Mouse (Mus musculus): ENCODE results near the gene Zfp106. TPM values are rescaled to one million over a fixed set of nuclear protein-coding genes. Genes with fewer than 3 reads are reported as not detected.
"Not testable (repeated sequence)": the region's sequence is repeated elsewhere in the genome, so short reads cannot be mapped to it uniquely, and the experiment has no call there.

The Zfp106 gene
- polyA plus RNA-seq, 1 experiment from 2014 or later = 53.0 TPM

DNA sequence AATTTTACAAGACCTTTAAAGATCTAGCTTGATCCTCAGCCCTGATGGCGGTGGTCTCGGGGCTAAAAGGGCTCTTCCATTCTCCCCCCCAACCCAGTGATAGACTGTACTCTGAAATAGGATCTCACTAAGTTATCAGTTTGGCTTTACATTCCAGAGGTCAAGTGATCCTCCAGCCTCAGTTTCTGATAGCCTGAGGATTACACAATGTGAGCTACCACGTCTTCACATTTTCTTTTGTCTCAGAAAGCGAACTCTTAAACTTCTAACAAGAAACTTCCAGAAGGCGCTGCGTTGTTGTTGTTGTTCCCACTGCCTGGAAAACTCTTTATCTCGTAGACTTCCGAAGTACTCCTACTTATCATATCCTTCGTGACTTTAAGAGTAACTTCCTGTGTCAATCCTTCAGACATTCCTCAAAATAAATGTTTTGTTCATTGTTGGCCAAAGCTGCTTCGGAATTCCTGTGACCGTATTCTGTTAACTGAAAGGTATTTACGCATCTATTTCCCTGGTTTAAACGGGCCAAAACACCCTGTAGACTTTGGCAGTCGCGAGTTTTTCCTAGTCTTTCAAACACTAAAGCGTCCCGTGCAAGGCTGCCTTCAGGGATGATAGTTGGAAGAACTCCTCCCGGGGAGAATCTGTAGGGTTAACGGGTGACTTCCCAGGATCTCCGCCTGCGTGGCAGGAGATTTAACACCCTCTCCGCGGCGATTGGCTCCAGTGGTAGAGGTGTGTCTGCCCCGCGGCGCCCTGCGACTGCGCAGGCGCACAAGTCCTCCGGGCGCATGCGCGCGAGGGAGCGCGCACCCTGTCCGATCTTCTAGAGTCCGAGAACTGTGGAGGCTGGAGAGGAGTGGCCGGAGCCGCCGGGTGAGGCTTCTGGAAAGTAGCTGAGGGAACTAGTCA lies 3.5 kb upstream of the Zfp106 start, which contains the start of gene Snap23:
Gene Snap23, plus strand, starts transcription at position 786 of the 912 bp plus-strand sequence.
- peak within 1 kb of the TSS; percentile 68 to 74 for H3K4me3 ChIP-seq (ENCODE audit: control insufficient read depth in 1 of 2, insufficient read depth in 1 of 2, low read depth in 1 of 2, low read length in 2 of 2)
- H3K9me3 ChIP-seq (ENCODE audit: control insufficient read depth, low read length) = no peaks in the 10 kb centered on the region
- H3K27ac ChIP-seq (replicated peaks in 1 of 2; ENCODE audit: control insufficient read depth in 1 of 2, insufficient read depth in 1 of 2, low read depth in 2 of 2, low read length in 2 of 2) = peak within 1 kb of the TSS; percentile 89 to 97
- under 1% methylated on average over 42 of the region's 42 CpGs for WGBS
- peak within 1 kb of the TSS; percentile 64 for H3K4me2 ChIP-seq (ENCODE audit: low read length)
- peak within 1 kb of the TSS; percentile 80 for H3K9ac ChIP-seq (ENCODE audit: low read length)
- peaks cover 12% of the 10 kb centered on the region for H3K36me3 ChIP-seq (ENCODE audit: control insufficient read depth, insufficient read depth, low read length)
- peak; percentile 95 for ATAC-seq (ENCODE audit: insufficient number of reproducible peaks, insufficient read depth, low FRiP score, low read depth)
- H3K4me1 ChIP-seq (ENCODE audit: control insufficient read depth in 2 of 2, insufficient read depth in 2 of 2, low read length in 2 of 2) = peaks cover 0 to 13% of the 10 kb centered on the region in 2 experiments; a peak in 2 of 4 replicates
- no peaks in the 10 kb centered on the region for H3K27me3 ChIP-seq (ENCODE audit: control insufficient read depth, insufficient read depth, low read length)

- H3K4me3 ChIP-seq (ENCODE audit: control insufficient read depth in 1 of 2, insufficient read depth in 1 of 2, low read depth in 1 of 2, low read length in 2 of 2) = no peak overlapping the region
- no peak for ATAC-seq (ENCODE audit: insufficient number of reproducible peaks, insufficient read depth, low FRiP score, low read depth)
- 0 out of 2 replicates have a peak, but pooled peaks cover 6% of the 10 kb centered on the region for H3K36me3 ChIP-seq (ENCODE audit: control insufficient read depth, insufficient read depth, low read length)
- H3K4me2 ChIP-seq (ENCODE audit: low read length) = no peak overlapping the region
- H3K27me3 ChIP-seq (ENCODE audit: control insufficient read depth, insufficient read depth, low read length) = no peaks in the 10 kb centered on the region
- no peak overlapping the region for H3K9ac ChIP-seq (ENCODE audit: low read length)
- no peaks in the 10 kb centered on the region for H3K9me3 ChIP-seq (ENCODE audit: control insufficient read depth, low read length)
- H3K27ac ChIP-seq (replicated peaks in 1 of 2; ENCODE audit: control insufficient read depth in 1 of 2, insufficient read depth in 1 of 2, low read depth in 2 of 2, low read length in 2 of 2) = no peak overlapping the region
- H3K4me1 ChIP-seq (ENCODE audit: control insufficient read depth in 2 of 2, insufficient read depth in 2 of 2, low read length in 2 of 2) = peaks cover 0 to 13% of the 10 kb centered on the region in 2 experiments; a peak in 2 of 4 replicates
- 65% methylated on average over 2 of the region's 2 CpGs for WGBS
These were observed 1.7 kb upstream of the Zfp106 start for GRCm38 (mm10) chr2:120565363-120565762.

GRCm38 (mm10) chr2:120564548-120565188 lies 1.0 kb upstream of the Zfp106 start:
- not testable (repeated sequence) for H3K9me3 ChIP-seq (ENCODE audit: control insufficient read depth, low read length); H3K27ac ChIP-seq (replicated peaks in 1 of 2; ENCODE audit: control insufficient read depth in 1 of 2, insufficient read depth in 1 of 2, low read depth in 2 of 2, low read length in 2 of 2); H3K4me2 ChIP-seq (ENCODE audit: low read length); H3K4me3 ChIP-seq (ENCODE audit: control insufficient read depth in 1 of 2, insufficient read depth in 1 of 2, low read depth in 1 of 2, low read length in 2 of 2); ATAC-seq (ENCODE audit: insufficient number of reproducible peaks, insufficient read depth, low FRiP score, low read depth); H3K27me3 ChIP-seq (ENCODE audit: control insufficient read depth, insufficient read depth, low read length); H3K36me3 ChIP-seq (ENCODE audit: control insufficient read depth, insufficient read depth, low read length); H3K9ac ChIP-seq (ENCODE audit: low read length)
- 91% methylated on average over 4 of the region's 4 CpGs for WGBS
- H3K4me1 ChIP-seq (ENCODE audit: control insufficient read depth in 2 of 2, insufficient read depth in 2 of 2, low read length in 2 of 2) = peaks cover 0 to 13% of the 10 kb centered on the region in 2 experiments; a peak in 2 of 4 replicates

GRCm38 (mm10) chr2:120562859-120563234 lies 796 bp downstream of the Zfp106 start:
- Histone ChIP-seq H3K9ac (ENCODE audit: low read length) (peak overlapping the region; percentile 94), H3K9me3 (ENCODE audit: control insufficient read depth, low read length) (no peaks in the 10 kb centered on the region), H3K4me2 (ENCODE audit: low read length) (peak overlapping the region; percentile 62), H3K4me3 (ENCODE audit: control insufficient read depth in 1 of 2, insufficient read depth in 1 of 2, low read depth in 1 of 2, low read length in 2 of 2) (peak overlapping the region; percentile 70 to 83), H3K36me3 (ENCODE audit: control insufficient read depth, insufficient read depth, low read length) (0 out of 2 replicates have a peak, but pooled peaks cover 7% of the 10 kb centered on the region), H3K27ac (replicated peaks in 1 of 2; ENCODE audit: control insufficient read depth in 1 of 2, insufficient read depth in 1 of 2, low read depth in 2 of 2, low read length in 2 of 2) (peak overlapping the region; percentile 50 to 89), H3K27me3 (ENCODE audit: control insufficient read depth, insufficient read depth, low read length) (no peaks in the 10 kb centered on the region), H3K4me1 (ENCODE audit: control insufficient read depth in 2 of 2, insufficient read depth in 2 of 2, low read length in 2 of 2) (peaks cover 0 to 5% of the 10 kb centered on the region in 2 experiments; a peak in 1 of 4 replicates)
- no peak for ATAC-seq (ENCODE audit: insufficient number of reproducible peaks, insufficient read depth, low FRiP score, low read depth)
- WGBS = 14% methylated on average over 9 of the region's 9 CpGs

DNA sequence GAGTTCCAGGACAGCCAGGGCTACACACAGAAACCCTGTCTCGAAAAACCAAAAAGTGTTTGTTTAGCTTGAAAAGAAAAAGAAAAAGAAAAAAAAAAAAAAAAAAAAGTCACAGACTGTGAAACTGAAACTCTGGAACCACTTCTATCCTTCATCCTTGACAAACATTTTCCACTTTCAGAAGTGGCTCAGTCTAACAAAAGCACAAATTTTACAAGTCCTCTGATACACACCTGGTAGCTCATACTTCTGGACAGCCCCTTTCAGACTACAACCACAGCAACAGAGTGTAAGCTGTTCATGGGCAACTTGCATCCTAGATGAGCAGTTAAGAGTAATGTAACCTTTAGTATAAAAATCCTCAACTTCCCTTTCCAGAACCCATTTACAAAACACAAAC lies 2.1 kb downstream of the Zfp106 start:
- Histone ChIP-seq H3K4me2 (ENCODE audit: low read length) (no peak overlapping the region), H3K27me3 (ENCODE audit: control insufficient read depth, insufficient read depth, low read length) (no peaks in the 10 kb centered on the region), H3K9ac (ENCODE audit: low read length) (no peak overlapping the region), H3K9me3 (ENCODE audit: control insufficient read depth, low read length) (no peaks in the 10 kb centered on the region), H3K27ac (replicated peaks in 1 of 2; ENCODE audit: control insufficient read depth in 1 of 2, insufficient read depth in 1 of 2, low read depth in 2 of 2, low read length in 2 of 2) (no peak overlapping the region), H3K4me1 (ENCODE audit: control insufficient read depth in 2 of 2, insufficient read depth in 2 of 2, low read length in 2 of 2) (0 out of 4 replicates have a peak, but pooled peaks cover 0 to 5% of the 10 kb centered on the region in 2 experiments), H3K36me3 (ENCODE audit: control insufficient read depth, insufficient read depth, low read length) (0 out of 2 replicates have a peak, but pooled peaks cover 13% of the 10 kb centered on the region), H3K4me3 (ENCODE audit: control insufficient read depth in 1 of 2, insufficient read depth in 1 of 2, low read depth in 1 of 2, low read length in 2 of 2) (no peak overlapping the region)
- 100% methylated on average over 1 of the region's 1 CpGs for WGBS
- ATAC-seq (ENCODE audit: insufficient number of reproducible peaks, insufficient read depth, low FRiP score, low read depth) = no peak

GRCm38 (mm10) chr2:120558813-120559212 lies 4.8 kb downstream of the Zfp106 start:
- peaks cover 28% of the 10 kb centered on the region for H3K36me3 ChIP-seq (ENCODE audit: control insufficient read depth, insufficient read depth, low read length)
- H3K27me3 ChIP-seq (ENCODE audit: control insufficient read depth, insufficient read depth, low read length) = no peaks in the 10 kb centered on the region
- ATAC-seq (ENCODE audit: insufficient number of reproducible peaks, insufficient read depth, low FRiP score, low read depth) = no peak
- no peak overlapping the region for H3K27ac ChIP-seq (replicated peaks in 1 of 2; ENCODE audit: control insufficient read depth in 1 of 2, insufficient read depth in 1 of 2, low read depth in 2 of 2, low read length in 2 of 2)
- no peak overlapping the region for H3K4me3 ChIP-seq (ENCODE audit: control insufficient read depth in 1 of 2, insufficient read depth in 1 of 2, low read depth in 1 of 2, low read length in 2 of 2)
- WGBS = 82% methylated on average over 3 of the region's 3 CpGs
- no peak overlapping the region for H3K4me2 ChIP-seq (ENCODE audit: low read length)
- H3K9me3 ChIP-seq (ENCODE audit: control insufficient read depth, low read length) = no peaks in the 10 kb centered on the region
- H3K4me1 ChIP-seq (ENCODE audit: control insufficient read depth in 2 of 2, insufficient read depth in 2 of 2, low read length in 2 of 2) = 0 out of 4 replicates have a peak, but pooled peaks cover 0 to 5% of the 10 kb centered on the region in 2 experiments
- no peak overlapping the region for H3K9ac ChIP-seq (ENCODE audit: low read length)

- 72% methylated on average over 3 of the region's 3 CpGs for WGBS
- H3K36me3 ChIP-seq (ENCODE audit: control insufficient read depth, insufficient read depth, low read length) = peaks cover 44% of the 10 kb centered on the region
- ATAC-seq (ENCODE audit: insufficient number of reproducible peaks, insufficient read depth, low FRiP score, low read depth) = no peak
- H3K9ac ChIP-seq (ENCODE audit: low read length) = no peak overlapping the region
- H3K4me2 ChIP-seq (ENCODE audit: low read length) = no peak overlapping the region
- no peak overlapping the region for H3K4me3 ChIP-seq (ENCODE audit: control insufficient read depth in 1 of 2, insufficient read depth in 1 of 2, low read depth in 1 of 2, low read length in 2 of 2)
- H3K9me3 ChIP-seq (ENCODE audit: control insufficient read depth, low read length) = no peaks in the 10 kb centered on the region
- H3K4me1 ChIP-seq (ENCODE audit: control insufficient read depth in 2 of 2, insufficient read depth in 2 of 2, low read length in 2 of 2) = no peaks in the 10 kb centered on the region
- no peak overlapping the region for H3K27ac ChIP-seq (replicated peaks in 1 of 2; ENCODE audit: control insufficient read depth in 1 of 2, insufficient read depth in 1 of 2, low read depth in 2 of 2, low read length in 2 of 2)
- no peaks in the 10 kb centered on the region for H3K27me3 ChIP-seq (ENCODE audit: control insufficient read depth, insufficient read depth, low read length)
These were observed 6.8 kb downstream of the Zfp106 start for GRCm38 (mm10) chr2:120556868-120557267.

Measured in heart, embryonic 14.5 days (tissue).